Mouse (Mus musculus) layer of hippocampus, adult 2 months (tissue): ENCODE data around the gene Neurog2. TPM values are rescaled to one million over a fixed set of nuclear protein-coding genes. Genes with fewer than 3 reads are reported as not detected.
A peak's percentile ranks its signal among the peaks of the same experiment; 100 is the strongest.

Experiments
- DNase-seq, 2 experiments: peaks; one replicate each; pipeline ENCODE4 v3.0.0; 2022; ENCODE audit warnings: low spot score in 2 of 2
- H3K27ac ChIP-seq: fragments of 200-600 bp; 2 replicates; pipeline ENCODE4 v1.8.1; 2022
- H3K4me3 ChIP-seq: fragments of 200-600 bp; 2 replicates; pipeline ENCODE4 v1.8.1; 2022; ENCODE audit warnings: mild to moderate bottlenecking
- CTCF ChIP-seq: fragments of 200-600 bp; conservative IDR thresholded peaks from 2 replicates; pipeline ENCODE4 v1.8.1; 2022; ENCODE audit warnings: antibody characterized with exemption, mild to moderate bottlenecking, moderate library complexity
- total RNA-seq, 2 experiments: library from RNA; stranded (reverse); gene quantifications; 2 replicates each; pipeline ENCODE4 v1.2.3; 2021

Gene Neurog2
- total RNA-seq, 2 experiments from 2014 or later: 1.1 to 1.7 TPM

GRCm38 (mm10) chr3:127631582-127631981, 1.4 kb upstream of the Neurog2 start:
- DNase-seq: no peak
- Histone ChIP-seq H3K27ac (no peak overlapping the region), H3K4me3 (no peak overlapping the region)
- TF ChIP-seq CTCF: no peak

GRCm38 (mm10) chr3:127632531-127632930, 404 bp upstream of the Neurog2 start:
- no peak for TF ChIP-seq CTCF
- DNase-seq: no peak
- Histone ChIP-seq H3K27ac (no peak overlapping the region), H3K4me3 (peak overlapping the region; percentile 52)

GRCm38 (mm10) chr3:127634101-127634983, 1.4 kb downstream of the Neurog2 start:
- peak; percentile 20 to 79 for DNase-seq
- Histone ChIP-seq H3K4me3 (peak overlapping the region; percentile 52), H3K27ac (no peak overlapping the region)
- TF ChIP-seq CTCF: peak; percentile 98

- TF ChIP-seq CTCF: no peak
- Histone ChIP-seq H3K4me3 (no peak overlapping the region), H3K27ac (no peak overlapping the region)
- DNase-seq: no peak
These were observed 2.0 kb downstream of the Neurog2 start for GRCm38 (mm10) chr3:127634984-127635349.

- no peak overlapping the region for H3K4me3 ChIP-seq
- H3K27ac ChIP-seq: no peak overlapping the region
- TF ChIP-seq CTCF: peak; percentile 72
- no peak for DNase-seq
These were observed 7.2 kb downstream of the Neurog2 start for GRCm38 (mm10) chr3:127639875-127640761.

DNA sequence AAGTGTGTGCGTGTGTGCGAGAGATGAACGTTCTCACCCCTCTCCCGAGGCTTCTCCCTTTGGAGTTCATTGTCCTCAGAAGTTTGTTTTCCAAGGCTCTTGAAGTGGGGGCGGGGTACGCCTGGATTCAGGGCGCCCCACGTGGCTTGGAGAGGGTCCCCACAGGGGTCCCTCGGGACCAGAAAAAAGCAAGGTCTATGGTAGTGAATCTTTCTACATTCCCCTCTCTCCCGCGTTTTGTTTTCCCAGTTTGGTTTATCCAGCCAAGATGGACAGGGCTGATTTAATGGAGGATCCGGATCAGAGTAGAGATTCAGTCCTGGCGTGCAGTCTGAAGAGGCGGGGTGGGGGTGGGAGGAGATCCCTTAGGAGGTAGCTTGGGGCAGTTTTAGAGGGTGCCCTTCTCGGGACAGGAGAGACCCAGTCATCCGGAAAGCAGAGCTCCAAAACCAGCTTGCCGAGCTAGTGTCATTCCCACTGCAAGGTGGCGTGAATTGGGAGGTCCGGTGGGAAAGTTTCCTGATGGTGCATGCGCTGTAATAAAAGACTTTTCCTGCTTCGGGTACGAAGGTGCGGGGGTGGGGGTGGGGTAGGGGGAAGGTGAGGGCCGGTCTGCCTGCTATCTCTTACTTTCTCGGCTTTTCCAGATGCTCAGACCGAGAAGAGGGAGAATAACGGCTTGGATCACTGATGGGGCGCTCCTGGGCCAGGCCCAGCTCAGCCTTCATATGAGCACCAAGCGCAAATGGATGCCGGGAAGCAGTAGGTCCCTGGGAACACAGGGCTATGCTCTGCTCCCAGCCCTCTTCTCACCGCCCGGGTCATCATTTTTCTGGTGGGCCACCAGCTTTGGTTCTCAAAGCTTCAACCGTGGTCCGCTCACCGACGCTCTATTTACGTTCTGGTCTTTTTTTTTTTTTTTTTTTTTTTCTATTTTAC, 8.1 kb downstream of the Neurog2 start:
- Histone ChIP-seq H3K4me3 (no peak overlapping the region), H3K27ac (no peak overlapping the region)
- no peak for DNase-seq
- TF ChIP-seq CTCF: no peak

- TF ChIP-seq CTCF: no peak
- Histone ChIP-seq H3K27ac (no peak overlapping the region), H3K4me3 (no peak overlapping the region)
- DNase-seq: no peak
These were observed 9.3 kb downstream of the Neurog2 start for GRCm38 (mm10) chr3:127642211-127642610.

DNA sequence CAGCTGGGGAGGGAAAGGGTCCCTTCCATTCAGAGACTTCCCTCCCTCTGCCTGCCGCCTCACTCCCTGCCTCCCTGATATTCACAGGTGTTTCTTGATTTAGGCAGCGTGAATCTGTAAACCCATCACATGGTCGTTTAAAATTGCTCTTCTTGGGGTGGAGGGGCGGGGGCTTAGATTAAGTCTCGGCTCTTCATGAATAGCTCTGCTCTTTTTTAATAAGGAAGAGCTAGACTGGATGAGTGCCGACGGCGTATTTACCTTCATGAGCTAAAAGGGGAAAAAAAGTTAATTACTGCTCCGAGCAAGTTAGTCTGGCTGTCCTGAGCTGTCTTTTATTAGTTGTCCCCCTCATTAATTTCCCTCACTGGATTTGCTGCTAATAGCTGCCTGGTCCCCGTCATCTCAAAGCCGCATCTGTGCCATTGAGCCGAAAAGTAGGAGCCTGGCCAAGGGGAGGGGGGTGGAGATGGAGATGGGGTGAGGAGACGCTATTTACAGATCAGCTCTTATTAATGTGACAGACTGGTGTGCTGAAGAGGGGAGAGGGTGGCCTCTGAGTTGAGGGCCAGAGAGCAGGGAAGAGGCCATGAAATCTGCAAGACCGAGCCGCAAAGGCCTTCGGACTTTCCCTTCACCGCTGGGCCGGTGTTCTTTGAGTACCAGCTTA, 13.4 kb downstream of the Neurog2 start:
- no peak for TF ChIP-seq CTCF
- Histone ChIP-seq H3K4me3 (no peak overlapping the region), H3K27ac (no peak overlapping the region)
- no peak for DNase-seq

GRCm38 (mm10) chr3:127651742-127652653, 19.1 kb downstream of the Neurog2 start:
- TF ChIP-seq CTCF: no peak
- no peak for DNase-seq
- no peak overlapping the region for H3K4me3 ChIP-seq
- no peak overlapping the region for H3K27ac ChIP-seq

GRCm38 (mm10) chr3:127660712-127661111, 27.8 kb downstream of the Neurog2 start:
- Histone ChIP-seq H3K27ac (no peak overlapping the region), H3K4me3 (no peak overlapping the region)
- TF ChIP-seq CTCF: no peak
- no peak for DNase-seq
